Mouse (Mus musculus) intestine, embryonic 15.5 days (tissue): ENCODE measurements around the gene Lamc1. TPM values are rescaled to one million over a fixed set of nuclear protein-coding genes. Genes with fewer than 3 reads are reported as not detected.

Experiments
- ATAC-seq: fragments of 200-750 bp; cut with Nextera tagmentation; 2 replicates; pipeline ENCODE4 v1.8.0; 2017; ENCODE audit warnings: moderate TSS enrichment, moderate library complexity
- H3K27ac ChIP-seq: fragments of 300-500 bp; sonication (generic); 2 replicates; pipeline ENCODE4 v1.5.1; 2015; ENCODE audit warnings: mild to moderate bottlenecking, inconsistent platforms
- H3K27me3 ChIP-seq: fragments of 300-500 bp; sonication (generic); replicated peaks from 2 replicates; pipeline ENCODE4 v1.6.1; 2015; ENCODE audit warnings: inconsistent platforms
- H3K36me3 ChIP-seq: fragments of 300-500 bp; sonication (generic); 2 replicates; pipeline ENCODE4 v1.6.1; 2015; ENCODE audit warnings: inconsistent platforms
- H3K4me1 ChIP-seq: fragments of 300-500 bp; sonication (generic); replicated peaks from 2 replicates; pipeline ENCODE4 v1.6.1; 2015; ENCODE audit warnings: inconsistent platforms
- H3K4me2 ChIP-seq: fragments of 300-500 bp; sonication (generic); replicated peaks from 2 replicates; pipeline ENCODE4 v1.6.1; 2015; ENCODE audit warnings: mild to moderate bottlenecking, inconsistent platforms
- H3K4me3 ChIP-seq: fragments of 300-500 bp; sonication (generic); replicated peaks from 2 replicates; pipeline ENCODE4 v1.5.1; 2015; ENCODE audit warnings: inconsistent platforms
- H3K9ac ChIP-seq: fragments of 300-500 bp; sonication (generic); 2 replicates; pipeline ENCODE4 v1.6.1; 2015; ENCODE audit warnings: inconsistent platforms
- H3K9me3 ChIP-seq: fragments of 300-500 bp; sonication (generic); 2 replicates; pipeline ENCODE4 v1.6.1; 2016; ENCODE audit warnings: inconsistent platforms
- WGBS: fragments of 180-500 bp; shearing (Covaris S2); methylation state at CpG from one replicate; pipeline ENCODE4 v1.1.7; 2015; 5-methylcytosine and 5-hydroxymethylcytosine counted together
- polyA plus RNA-seq: library from polyadenylated mRNA; unstranded; fragments of >200 nt; fragmentation: Nextera tagmentation; extraction: Ambion mirVana; gene quantifications from 2 replicates; pipeline ENCODE4 v1.2.1, GENCODE M21; 2015

Lamc1 gene
- polyA plus RNA-seq, 1 experiment from 2014 or later, result 58.1 TPM

DNA sequence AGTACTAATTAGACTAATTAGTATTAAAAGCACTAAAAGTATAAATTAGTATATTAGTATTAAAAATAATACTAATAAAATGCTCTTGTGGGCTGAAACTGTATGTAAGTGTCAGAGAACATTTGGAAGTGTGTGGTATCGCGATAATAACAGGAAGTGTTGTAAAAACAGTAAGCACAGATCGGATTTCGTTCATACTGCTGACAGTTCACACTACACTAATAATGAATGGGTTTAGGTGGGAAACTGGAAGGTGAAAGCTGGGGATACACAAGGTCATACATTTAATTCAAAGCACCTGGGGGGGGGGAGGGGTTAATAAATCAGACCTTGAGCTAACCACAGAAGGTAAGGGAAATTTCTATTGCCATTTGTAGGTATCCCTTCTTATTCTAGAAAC, 41.2 kb downstream of the Lamc1 start:
- ATAC-seq, result no peak
- Histone ChIP-seq H3K9ac (no peak overlapping the region), H3K36me3 (no peaks in the 10 kb centered on the region), H3K4me1 (peaks cover 17% of the 10 kb centered on the region), H3K27ac (no peak overlapping the region), H3K4me3 (no peak overlapping the region), H3K4me2 (no peak overlapping the region), H3K27me3 (no peaks in the 10 kb centered on the region), H3K9me3 (no peaks in the 10 kb centered on the region)
- WGBS, result 42% methylated on average over 4 of the region's 4 CpGs

GRCm38 (mm10) chr1:153288010-153288409, 44.6 kb downstream of the Lamc1 start:
- H3K27ac ChIP-seq, result no peak overlapping the region
- H3K4me2 ChIP-seq, result no peak overlapping the region
- H3K9ac ChIP-seq, result no peak overlapping the region
- ATAC-seq, result no peak
- H3K4me1 ChIP-seq, result peaks cover 9% of the 10 kb centered on the region
- no peaks in the 10 kb centered on the region for H3K36me3 ChIP-seq
- no peaks in the 10 kb centered on the region for H3K9me3 ChIP-seq
- WGBS, result 79% methylated on average over 4 of the region's 4 CpGs
- H3K4me3 ChIP-seq, result no peak overlapping the region
- no peaks in the 10 kb centered on the region for H3K27me3 ChIP-seq

DNA sequence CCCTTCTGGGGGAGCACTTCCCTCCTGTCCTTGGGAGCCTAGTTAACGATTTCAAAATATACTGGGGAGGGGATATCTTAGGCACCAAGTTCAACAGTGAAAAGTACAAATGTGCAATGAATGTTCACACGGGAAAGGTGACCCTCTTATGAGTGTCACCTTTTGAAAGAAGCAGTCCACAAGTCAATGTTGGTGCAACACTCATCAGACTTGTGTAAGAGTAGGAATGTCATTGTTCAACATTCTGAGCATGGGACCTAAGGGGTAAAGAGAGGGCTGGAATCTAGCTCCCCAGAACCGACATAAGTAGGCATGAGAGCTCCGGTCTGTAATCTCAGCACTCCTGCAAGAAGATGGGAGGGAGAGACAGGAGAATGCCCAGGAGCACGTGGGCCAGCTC, 45.1 kb downstream of the Lamc1 start:
- no peaks in the 10 kb centered on the region for H3K9me3 ChIP-seq
- no peaks in the 10 kb centered on the region for H3K27me3 ChIP-seq
- H3K4me2 ChIP-seq, result no peak overlapping the region
- peaks cover 7% of the 10 kb centered on the region for H3K4me1 ChIP-seq
- no peak overlapping the region for H3K9ac ChIP-seq
- 66% methylated on average over 5 of the region's 5 CpGs for WGBS
- H3K27ac ChIP-seq, result no peak overlapping the region
- no peaks in the 10 kb centered on the region for H3K36me3 ChIP-seq
- H3K4me3 ChIP-seq, result no peak overlapping the region
- ATAC-seq, result no peak

GRCm38 (mm10) chr1:153286216-153286615, 46.4 kb downstream of the Lamc1 start:
- no peak overlapping the region for H3K4me2 ChIP-seq

GRCm38 (mm10) chr1:153285188-153285587, 47.4 kb downstream of the Lamc1 start:
- Histone ChIP-seq H3K27me3 (no peaks in the 10 kb centered on the region), H3K27ac (no peak overlapping the region), H3K9me3 (no peaks in the 10 kb centered on the region), H3K4me1 (no peaks in the 10 kb centered on the region), H3K36me3 (no peaks in the 10 kb centered on the region), H3K9ac (no peak overlapping the region), H3K4me2 (no peak overlapping the region), H3K4me3 (no peak overlapping the region)
- WGBS, result 89% methylated on average over 8 of the region's 8 CpGs
- ATAC-seq, result no peak

More at GRCm38 (mm10) chr1:153286216-153286615, 46.4 kb downstream of the Lamc1 start:
- Histone ChIP-seq H3K4me1 (no peaks in the 10 kb centered on the region), H3K9ac (no peak overlapping the region), H3K27me3 (no peaks in the 10 kb centered on the region), H3K27ac (no peak overlapping the region), H3K9me3 (no peaks in the 10 kb centered on the region), H3K36me3 (no peaks in the 10 kb centered on the region), H3K4me3 (no peak overlapping the region)
- 89% methylated on average over 9 of the region's 9 CpGs for WGBS
- no peak for ATAC-seq

DNA sequence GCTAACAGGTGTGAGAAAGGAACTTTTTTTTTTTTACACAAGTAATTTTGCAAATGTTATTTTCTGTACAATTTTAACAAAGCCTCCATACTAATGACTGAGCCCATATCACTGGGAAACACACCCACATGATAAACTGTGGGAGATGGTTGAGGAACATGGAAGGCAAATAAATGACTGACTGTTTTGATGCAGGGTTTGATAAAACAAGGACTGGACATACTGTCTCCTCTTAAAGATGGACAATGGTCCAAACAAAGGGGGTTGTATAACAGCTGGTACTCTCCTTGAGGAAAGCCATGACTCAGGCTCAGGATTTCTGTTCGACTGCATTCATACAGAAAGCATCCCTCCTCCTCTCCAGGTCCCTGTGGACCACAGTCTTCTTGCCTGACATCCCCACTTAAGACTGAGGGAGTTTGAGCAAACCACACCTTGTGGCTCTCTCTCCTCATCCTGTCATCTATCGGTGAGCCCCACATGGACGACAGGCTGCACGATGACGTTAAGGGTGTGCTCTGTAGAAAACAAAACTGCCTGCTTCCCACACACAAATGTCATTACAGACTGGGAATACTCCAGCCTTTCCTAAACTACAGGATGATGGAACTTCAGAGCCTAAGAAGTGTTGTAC, 50.1 kb downstream of the Lamc1 start:
- no peak overlapping the region for H3K4me3 ChIP-seq
- no peak for ATAC-seq
- WGBS, result 60% methylated on average over 5 of the region's 5 CpGs
- H3K27me3 ChIP-seq, result no peaks in the 10 kb centered on the region
- H3K4me2 ChIP-seq, result no peak overlapping the region
- H3K4me1 ChIP-seq, result no peaks in the 10 kb centered on the region
- no peaks in the 10 kb centered on the region for H3K9me3 ChIP-seq
- H3K27ac ChIP-seq, result no peak overlapping the region
- no peak overlapping the region for H3K9ac ChIP-seq
- H3K36me3 ChIP-seq, result no peaks in the 10 kb centered on the region

- no peak for ATAC-seq
- no peak overlapping the region for H3K27ac ChIP-seq
- H3K27me3 ChIP-seq, result no peaks in the 10 kb centered on the region
- H3K4me3 ChIP-seq, result no peak overlapping the region
- H3K4me2 ChIP-seq, result no peak overlapping the region
- H3K4me1 ChIP-seq, result no peaks in the 10 kb centered on the region
- 83% methylated on average over 4 of the region's 4 CpGs for WGBS
- H3K9ac ChIP-seq, result no peak overlapping the region
- no peaks in the 10 kb centered on the region for H3K36me3 ChIP-seq
- H3K9me3 ChIP-seq, result no peaks in the 10 kb centered on the region
These were observed 51.1 kb downstream of the Lamc1 start for GRCm38 (mm10) chr1:153281483-153281882.

DNA sequence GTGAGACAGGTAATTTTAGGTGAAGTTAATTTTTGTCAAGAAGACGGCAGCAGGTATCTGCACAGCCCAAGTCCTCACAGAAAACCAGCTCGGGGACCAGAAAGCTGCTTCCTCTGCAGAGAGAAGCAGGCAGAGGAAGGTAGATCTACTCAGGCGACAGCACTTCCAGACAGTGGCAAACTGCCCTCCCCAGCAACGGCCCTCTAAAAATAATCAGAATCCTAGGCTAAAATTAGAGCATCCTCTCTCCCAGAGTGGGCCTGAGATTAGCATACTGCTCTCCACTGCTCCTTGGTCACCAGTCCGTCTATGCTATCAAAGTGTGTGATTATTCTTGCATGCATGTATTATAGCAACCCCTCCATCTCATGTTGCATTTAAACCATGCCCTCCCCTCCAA, 52.2 kb downstream of the Lamc1 start:
- no peaks in the 10 kb centered on the region for H3K36me3 ChIP-seq
- H3K27ac ChIP-seq, result no peak overlapping the region
- no peak overlapping the region for H3K4me2 ChIP-seq
- H3K9ac ChIP-seq, result no peak overlapping the region
- no peaks in the 10 kb centered on the region for H3K27me3 ChIP-seq
- no peak for ATAC-seq
- H3K4me3 ChIP-seq, result no peak overlapping the region
- peaks cover 6% of the 10 kb centered on the region for H3K4me1 ChIP-seq
- 54% methylated on average over 5 of the region's 5 CpGs for WGBS
- H3K9me3 ChIP-seq, result no peaks in the 10 kb centered on the region

DNA sequence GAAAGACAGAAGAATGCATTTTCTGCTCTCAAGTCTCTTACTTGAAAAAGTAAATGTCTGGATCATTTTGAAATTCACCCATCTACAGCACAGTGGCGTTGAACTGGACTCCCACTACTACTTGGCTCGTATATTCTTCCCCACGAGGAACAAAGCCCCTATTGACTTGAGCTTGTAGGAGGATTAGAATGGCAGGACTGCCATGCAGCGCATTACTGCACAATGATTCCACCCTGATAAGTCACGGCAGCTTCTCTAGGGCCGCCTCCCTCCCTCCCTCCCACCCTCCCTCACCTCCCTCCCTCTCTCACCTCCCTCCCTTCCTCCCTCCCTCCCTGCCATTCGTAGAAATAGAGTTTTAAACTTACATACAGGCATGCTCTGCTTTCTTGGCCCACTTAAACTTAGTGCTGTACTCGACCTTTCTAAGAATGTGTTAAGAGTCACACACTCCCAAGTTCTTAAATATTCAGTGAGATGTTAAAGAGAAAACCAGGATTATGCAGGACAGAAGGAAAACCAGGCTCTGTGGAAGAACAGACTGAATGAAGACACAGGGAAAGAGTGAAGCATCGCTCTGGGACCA, 54.5 kb downstream of the Lamc1 start:
- no peak overlapping the region for H3K4me3 ChIP-seq

DNA sequence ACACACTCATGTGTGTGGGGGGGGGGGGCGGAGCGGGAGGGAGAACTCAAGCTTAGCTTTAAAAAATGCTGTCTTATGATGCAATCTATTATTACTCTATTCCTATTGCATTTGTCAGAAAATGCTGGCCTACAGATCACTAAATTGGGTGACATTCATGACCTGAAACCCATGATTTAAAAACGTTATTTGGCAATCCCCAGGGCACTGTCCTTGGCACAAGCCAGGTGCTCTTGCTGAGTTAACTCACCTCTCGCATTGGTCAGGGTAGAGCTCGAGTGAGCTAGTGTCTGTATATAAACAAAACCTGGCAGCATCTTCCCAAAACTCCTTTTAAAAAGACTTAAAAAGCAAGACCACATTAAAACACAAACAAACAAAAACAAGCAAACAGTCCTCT, 57.1 kb downstream of the Lamc1 start:
- ATAC-seq, result no peak
- H3K9me3 ChIP-seq, result no peaks in the 10 kb centered on the region
- WGBS, result 68% methylated on average over 5 of the region's 5 CpGs
- no peak overlapping the region for H3K9ac ChIP-seq
- H3K4me3 ChIP-seq, result no peak overlapping the region
- H3K36me3 ChIP-seq, result no peaks in the 10 kb centered on the region
- H3K27me3 ChIP-seq, result no peaks in the 10 kb centered on the region
- H3K27ac ChIP-seq, result no peak overlapping the region
- H3K4me2 ChIP-seq, result no peak overlapping the region
- peaks cover 24% of the 10 kb centered on the region for H3K4me1 ChIP-seq

More for the DNA sequence above, 54.5 kb downstream of the Lamc1 start:
- no peak overlapping the region for H3K4me2 ChIP-seq
- no peaks in the 10 kb centered on the region for H3K27me3 ChIP-seq
- 44% methylated on average over 9 of the region's 9 CpGs for WGBS
- peaks cover 19% of the 10 kb centered on the region for H3K4me1 ChIP-seq
- no peaks in the 10 kb centered on the region for H3K36me3 ChIP-seq
- ATAC-seq, result no peak
- H3K27ac ChIP-seq, result no peak overlapping the region
- H3K9me3 ChIP-seq, result no peaks in the 10 kb centered on the region
- H3K9ac ChIP-seq, result no peak overlapping the region

DNA sequence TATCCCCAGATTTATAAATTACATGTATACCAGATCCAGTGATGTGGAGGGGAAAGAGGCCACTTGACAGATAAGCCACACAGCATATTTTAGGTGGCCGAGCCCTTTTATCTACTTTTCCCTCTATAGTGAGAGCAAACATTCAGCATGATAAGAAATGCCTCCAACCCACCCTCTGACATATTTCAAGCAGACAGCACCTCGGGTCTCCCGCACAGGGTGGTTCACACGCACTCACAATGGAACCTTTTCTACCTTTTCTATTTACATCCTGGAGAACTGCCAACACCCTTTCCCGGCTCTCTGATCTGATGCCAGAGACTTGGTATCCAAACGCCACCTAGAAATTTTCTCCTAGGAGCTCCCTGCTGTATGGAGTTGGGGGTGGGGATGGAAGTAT, 58.0 kb downstream of the Lamc1 start:
- H3K27me3 ChIP-seq, result no peaks in the 10 kb centered on the region
- H3K4me3 ChIP-seq, result no peak overlapping the region
- H3K27ac ChIP-seq, result no peak overlapping the region
- H3K9me3 ChIP-seq, result no peaks in the 10 kb centered on the region
- no peak overlapping the region for H3K4me2 ChIP-seq
- no peak overlapping the region for H3K9ac ChIP-seq
- no peaks in the 10 kb centered on the region for H3K36me3 ChIP-seq
- 20% methylated on average over 6 of the region's 6 CpGs for WGBS
- peak; percentile 72 for ATAC-seq
- H3K4me1 ChIP-seq, result peaks cover 24% of the 10 kb centered on the region

GRCm38 (mm10) chr1:153273657-153274056, 58.9 kb downstream of the Lamc1 start:
- 0 out of 2 replicates have a peak overlapping the region, but pooled peaks have one; percentile 32 for H3K27ac ChIP-seq
- H3K4me3 ChIP-seq, result no peak overlapping the region
- no peaks in the 10 kb centered on the region for H3K36me3 ChIP-seq
- peak; percentile 46; the same call in 1 of the 2 replicates for ATAC-seq
- H3K4me1 ChIP-seq, result peaks cover 29% of the 10 kb centered on the region
- H3K9ac ChIP-seq, result no peak overlapping the region
- WGBS, result 33% methylated on average over 8 of the region's 8 CpGs
- no peak overlapping the region for H3K4me2 ChIP-seq
- no peaks in the 10 kb centered on the region for H3K27me3 ChIP-seq
- no peaks in the 10 kb centered on the region for H3K9me3 ChIP-seq

- H3K4me2 ChIP-seq, result no peak overlapping the region
- 90% methylated on average over 15 of the region's 15 CpGs for WGBS
- H3K9ac ChIP-seq, result no peak overlapping the region
- ATAC-seq, result no peak
- H3K27ac ChIP-seq, result no peak overlapping the region
- peaks cover 43% of the 10 kb centered on the region for H3K4me1 ChIP-seq
- H3K9me3 ChIP-seq, result no peaks in the 10 kb centered on the region
- no peaks in the 10 kb centered on the region for H3K27me3 ChIP-seq
- H3K4me3 ChIP-seq, result no peak overlapping the region
- H3K36me3 ChIP-seq, result no peaks in the 10 kb centered on the region
These were observed 61.8 kb downstream of the Lamc1 start for GRCm38 (mm10) chr1:153270827-153271226.
